Mouse (Mus musculus) MEL (cell line): Measurements from ENCODE around the gene OR5BS1P.

ENCODE experiments used
- CTCF ChIP-seq, 3 experiments: IDR thresholded peaks in 2 of 3; conservative IDR thresholded peaks in 1 of 3; 2 replicates each; pipeline ENCODE4 v1.5.1; 2011 to 2012; ENCODE audit warnings: low read length in 3 of 3, low read depth in 2 of 3, mild to moderate bottlenecking in 2 of 3, improper control_type of control experiment in 1 of 3, inconsistent platforms in 1 of 3, mixed read lengths in 1 of 3, moderate library complexity in 1 of 3; ENCODE audit not compliant: control insufficient read depth in 1 of 3, insufficient read depth in 1 of 3, poor library complexity in 1 of 3, severe bottlenecking in 1 of 3
- KAT2A ChIP-seq: conservative IDR thresholded peaks from 2 replicates; pipeline ENCODE4 v1.6.1; 2012; ENCODE audit warnings: low read depth, low read length, improper control_type of control experiment, inconsistent platforms
- MAX ChIP-seq: IDR thresholded peaks from 2 replicates; pipeline ENCODE4 v1.6.1; 2011; ENCODE audit warnings: low read length, improper control_type of control experiment
- NELFE ChIP-seq: IDR thresholded peaks from 2 replicates; pipeline ENCODE4 v1.6.1; 2011; ENCODE audit warnings: low read depth, low read length, improper control_type of control experiment
- POLR2A ChIP-seq, 2 experiments: IDR thresholded peaks; 2 replicates each; pipeline ENCODE4 v1.6.1; 2011 to 2012; ENCODE audit warnings: low read length in 2 of 2, mild to moderate bottlenecking in 2 of 2, control low read depth in 1 of 2, improper control_type of control experiment in 1 of 2, low read depth in 1 of 2, moderate library complexity in 1 of 2; ENCODE audit not compliant: control insufficient read depth in 1 of 2, insufficient read depth in 1 of 2, poor library complexity in 1 of 2
- RCOR1 ChIP-seq: IDR thresholded peaks from 2 replicates; pipeline ENCODE4 v1.6.1; 2012; ENCODE audit warnings: low read depth, mild to moderate bottlenecking, inconsistent platforms, low read length, improper control_type of control experiment
- SIN3A ChIP-seq: IDR thresholded peaks from 2 replicates; pipeline ENCODE4 v1.6.1; 2012; ENCODE audit warnings: low read length, improper control_type of control experiment, inconsistent platforms
- UBTF ChIP-seq: IDR thresholded peaks from 2 replicates; pipeline ENCODE4 v1.6.1; 2012; ENCODE audit warnings: low read depth, mild to moderate bottlenecking, inconsistent platforms, low read length, improper control_type of control experiment, moderate library complexity, borderline replicate concordance; ENCODE audit not compliant: insufficient read depth
- USF1 ChIP-seq: IDR thresholded peaks from 2 replicates; pipeline ENCODE4 v1.6.1; 2014; ENCODE audit warnings: low read depth, mild to moderate bottlenecking, inconsistent platforms, low read length, improper control_type of control experiment, moderate library complexity

GRCm38 (mm10) chr15:98526057-98526456 is 56.4 kb downstream of the OR5BS1P start:
- no peak for TF ChIP-seq POLR2A (IDR thresholded peaks at IDR 0.05; ENCODE audit: control insufficient read depth in 1 of 2, insufficient read depth in 1 of 2, low read depth in 1 of 2, low read length in 2 of 2, poor library complexity in 1 of 2)
- TF ChIP-seq SIN3A = no peak; the same call in 1 of the 2 replicates
- TF ChIP-seq UBTF = no peak
- TF ChIP-seq RCOR1 = no peak
- TF ChIP-seq MAX = no peak
- no peak for TF ChIP-seq CTCF (IDR thresholded peaks at IDR 0.05 in 2 of 3, conservative IDR thresholded peaks at IDR 0.05 in 1 of 3; ENCODE audit: control insufficient read depth in 1 of 3, insufficient read depth in 1 of 3, low read depth in 2 of 3, low read length in 3 of 3, poor library complexity in 1 of 3, severe bottlenecking in 1 of 3)
- no peak for TF ChIP-seq KAT2A
- no peak for TF ChIP-seq USF1
- no peak for TF ChIP-seq NELFE
